Mouse (Mus musculus): ENCODE results near the gene Gm28035.

- TF ChIP-seq CTCF (IDR thresholded peaks at IDR 0.05; ENCODE audit: low read depth, low read length) (no peak), POLR2A (IDR thresholded peaks at IDR 0.05; ENCODE audit: insufficient read depth, low read length) (no peak), EP300 (IDR thresholded peaks at IDR 0.05; ENCODE audit: insufficient read depth, low read depth, low read length) (no peak)
Observed at GRCm38 (mm10) chr2:30252521-30252920, 12.2 kb downstream of the Gm28035 start.
